Mouse (Mus musculus) Patski (cell line): ENCODE results near the gene Sumo3. TPM values are rescaled to one million over a fixed set of nuclear protein-coding genes. Genes with fewer than 3 reads are reported as not detected.

Source experiments
- ATAC-seq: fragments of 100-300 bp; one replicate; pipeline ENCODE4 v1.8.0; 2021
- CTCF ChIA-PET: fragments of 350-600 bp; sonication (Branson Sonifier 250); formaldehyde crosslinking; loops from one replicate; lab custom pipeline; 2022; ENCODE audit warnings: inconsistent platforms; lab: Charles Lee
- POLR2A ChIA-PET: fragments of 350-600 bp; sonication (Branson Sonifier 250); formaldehyde crosslinking; loops from one replicate; lab custom pipeline; 2022; ENCODE audit warnings: antibody characterized with exemption, inconsistent platforms; lab: Charles Lee
- DNase-seq: peaks from one replicate; pipeline ENCODE4 v3.0.0-alpha.2; 2011; ENCODE audit warnings: low read depth, low spot score
- H3K27me3 ChIP-seq: fragments of 371-371 bp; one replicate; pipeline ENCODE4 v1.5.1; 2021
- CTCF ChIP-seq: fragments of 100-300 bp; IDR thresholded peaks from one replicate; pipeline ENCODE4 v1.5.1; 2021
- in situ Hi-C: fragments of 300-500 bp; cut with MboI; formaldehyde crosslinking; loops from 3 replicates; pipeline ENCODE4 v1.11.1; 2018; ENCODE audit warnings: low pct_unique_long_range_greater_than_20kb, mixed read lengths
- polyA plus RNA-seq: library from polyadenylated mRNA; unstranded; gene quantifications from one replicate; pipeline ENCODE4 v1.2.3, GENCODE M21; 2021

Gene Sumo3
- polyA plus RNA-seq, result 235 TPM

- H3K27me3 ChIP-seq, result no peaks in the 10 kb centered on the region
- in situ Hi-C loops, result no loop called here
- ChIA-PET POLR2A (interaction anchor here (1.0 kb wide), 1 partner anchor 17 kb away, joined by 3 read pairs; no protein-coding TSS in a partner anchor), CTCF (interaction anchor here (1.1 to 1.5 kb wide), 6 partner anchors 9 to 22 kb away, joined by 3 to 7 read pairs (median 6); no protein-coding TSS in a partner anchor)
- ATAC-seq, result peak; percentile 63
- TF ChIP-seq CTCF, result no peak
- peak; percentile 38 for DNase-seq
Observed at GRCm38 (mm10) chr10:77605908-77606826, at the start of gene Sumo3, which contains the start of gene Gm49325. Gene Sumo3, plus strand, starts transcription at chr10:77606097. Gene Gm49325, plus strand, starts transcription at chr10:77606197.

DNA sequence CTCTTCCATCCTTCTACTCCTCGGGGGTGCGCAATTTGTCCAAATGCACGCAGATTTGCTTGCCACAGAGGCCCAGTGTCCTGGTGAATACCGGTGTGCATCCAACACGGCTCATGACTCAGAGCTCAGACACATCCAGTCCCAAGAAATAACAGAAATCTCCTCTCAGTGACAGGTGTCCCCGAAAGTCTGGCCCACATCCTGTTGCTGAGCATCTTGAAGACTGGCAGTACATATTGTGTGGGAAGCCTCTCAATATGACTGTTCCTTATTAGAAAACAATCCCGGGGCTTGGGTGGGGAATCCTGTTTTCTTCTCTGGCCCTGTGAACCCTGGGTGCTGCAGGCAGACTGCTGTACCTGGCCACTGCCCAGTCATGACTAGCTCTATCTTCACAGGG, 49.3 kb upstream of the Sumo3 start:
- TF ChIP-seq CTCF, result no peak
- POLR2A ChIA-PET, result interaction anchor here (1.1 to 1.6 kb wide), 2 partner anchors 25 to 39 kb away, joined by 4 read pairs; partner anchors contain the start of gene Pttg1ip
- DNase-seq, result no peak
- ATAC-seq, result no peak
- CTCF ChIA-PET, result interaction anchor here (1.1 to 1.8 kb wide), 3 partner anchors 27 to 40 kb away, joined by 3 to 7 read pairs (median 3); partner anchors contain the start of gene Itgb2
- no peaks in the 10 kb centered on the region for H3K27me3 ChIP-seq
- in situ Hi-C loops, result no loop called here

DNA sequence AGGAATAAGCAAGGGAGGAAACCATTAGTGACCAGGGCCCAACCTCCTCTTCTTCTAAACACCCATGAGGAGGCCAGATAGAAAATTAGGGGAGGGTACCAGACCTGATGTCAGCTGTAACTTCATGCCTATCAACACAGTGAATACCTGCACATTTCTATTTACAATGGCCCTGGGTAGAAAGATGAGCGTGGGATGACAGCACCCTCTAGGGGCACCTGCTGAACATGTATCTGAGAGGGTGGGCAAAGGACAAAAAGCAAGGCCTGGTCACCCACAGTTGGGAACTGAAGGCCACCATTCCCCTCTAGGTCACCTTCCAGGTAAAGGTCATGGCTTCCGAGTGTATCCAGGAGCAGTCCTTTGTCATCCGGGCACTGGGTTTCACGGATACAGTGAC, 48.3 kb upstream of the Sumo3 start:
- no peaks in the 10 kb centered on the region for H3K27me3 ChIP-seq
- in situ Hi-C loops, result no loop called here
- DNase-seq (no peak), ATAC-seq (no peak)
- CTCF ChIA-PET, result interaction anchor here (0.7 to 2.3 kb wide), 6 partner anchors 11 to 41 kb away, joined by 3 to 11 read pairs (median 4); partner anchors contain the start of gene Itgb2
- TF ChIP-seq CTCF, result no peak
- POLR2A ChIA-PET, result interaction anchor here (1.1 kb wide), 1 partner anchor 40 kb away, joined by 4 read pairs; no protein-coding TSS in a partner anchor

DNA sequence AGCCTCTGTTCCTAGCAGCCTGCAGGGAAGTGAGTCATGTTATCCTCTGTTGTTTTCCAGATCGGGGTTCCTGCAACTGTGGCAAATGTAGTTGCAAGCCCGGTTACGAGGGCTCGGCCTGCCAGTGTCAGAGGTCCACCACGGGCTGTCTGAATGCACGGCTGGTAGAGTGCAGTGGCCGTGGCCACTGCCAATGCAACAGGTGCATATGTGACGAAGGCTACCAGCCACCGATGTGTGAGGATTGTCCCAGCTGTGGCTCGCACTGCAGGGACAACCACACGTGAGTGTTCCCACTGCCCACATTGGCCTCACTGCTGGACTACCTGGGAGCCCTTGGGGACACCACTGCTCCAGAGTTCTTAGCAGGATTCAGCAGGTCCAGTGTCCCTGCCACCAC, 45.8 kb upstream of the Sumo3 start:
- no peak for ATAC-seq
- POLR2A ChIA-PET, result no interaction called here
- TF ChIP-seq CTCF, result no peak
- DNase-seq, result no peak
- H3K27me3 ChIP-seq, result no peaks in the 10 kb centered on the region
- CTCF ChIA-PET, result no interaction called here
- in situ Hi-C loops, result no loop called here

- H3K27me3 ChIP-seq, result no peaks in the 10 kb centered on the region
- POLR2A ChIA-PET, result no interaction called here
- DNase-seq (no peak), ATAC-seq (no peak)
- no peak for TF ChIP-seq CTCF
- in situ Hi-C loops, result no loop called here
- CTCF ChIA-PET, result interaction anchor here (1.1 kb wide), 1 partner anchor 36 kb away, joined by 3 read pairs; no protein-coding TSS in a partner anchor
Observed at GRCm38 (mm10) chr10:77560830-77561229, 45.1 kb upstream of the Sumo3 start.

GRCm38 (mm10) chr10:77561508-77561907, 44.4 kb upstream of the Sumo3 start:
- in situ Hi-C loops, result no loop called here

GRCm38 (mm10) chr10:77565005-77565404, 40.9 kb upstream of the Sumo3 start:
- POLR2A ChIA-PET, result no interaction called here
- no peak for ATAC-seq
- CTCF ChIA-PET, result interaction anchor here (1.6 to 1.8 kb wide), 3 partner anchors 15 to 28 kb away, joined by 3 to 5 read pairs (median 4); partner anchors contain the start of gene Pttg1ip
- H3K27me3 ChIP-seq, result no peaks in the 10 kb centered on the region
- no peak for DNase-seq
- no peak for TF ChIP-seq CTCF
- in situ Hi-C loops, result no loop called here

More at GRCm38 (mm10) chr10:77561508-77561907, 44.4 kb upstream of the Sumo3 start:
- no peak for TF ChIP-seq CTCF
- H3K27me3 ChIP-seq, result no peaks in the 10 kb centered on the region
- ATAC-seq (no peak), DNase-seq (no peak)
- CTCF ChIA-PET, result interaction anchor here (1.1 kb wide), 1 partner anchor 37 kb away, joined by 3 read pairs; no protein-coding TSS in a partner anchor
- POLR2A ChIA-PET, result no interaction called here

- no peak for ATAC-seq
- peak; percentile 80 for TF ChIP-seq CTCF
- in situ Hi-C loops, result no loop called here
- ChIA-PET POLR2A (no interaction called here), CTCF (interaction anchor here (1.0 to 1.8 kb wide), 7 partner anchors 11 to 50 kb away, joined by 3 to 5 read pairs (median 3); partner anchors contain the start of gene Pttg1ip)
- H3K27me3 ChIP-seq, result no peaks in the 10 kb centered on the region
- DNase-seq, result no peak
Observed at GRCm38 (mm10) chr10:77566651-77567050, 39.2 kb upstream of the Sumo3 start.

- DNase-seq, result no peak
- in situ Hi-C loops, result no loop called here
- no peaks in the 10 kb centered on the region for H3K27me3 ChIP-seq
- no peak for ATAC-seq
- CTCF ChIA-PET, result interaction anchor here (0.8 to 2.5 kb wide), 4 partner anchors 10 to 25 kb away, joined by 3 to 8 read pairs (median 6); partner anchors contain the start of gene Pttg1ip
- POLR2A ChIA-PET, result interaction anchor here (2.0 kb wide), 1 partner anchor 12 kb away, joined by 8 read pairs; the partner anchor contains the start of gene Pttg1ip
- TF ChIP-seq CTCF, result no peak
Observed at GRCm38 (mm10) chr10:77569481-77569880, 36.4 kb upstream of the Sumo3 start.
